Mouse (Mus musculus): ENCODE data around the gene Cnst.

The Cnst gene

DNA sequence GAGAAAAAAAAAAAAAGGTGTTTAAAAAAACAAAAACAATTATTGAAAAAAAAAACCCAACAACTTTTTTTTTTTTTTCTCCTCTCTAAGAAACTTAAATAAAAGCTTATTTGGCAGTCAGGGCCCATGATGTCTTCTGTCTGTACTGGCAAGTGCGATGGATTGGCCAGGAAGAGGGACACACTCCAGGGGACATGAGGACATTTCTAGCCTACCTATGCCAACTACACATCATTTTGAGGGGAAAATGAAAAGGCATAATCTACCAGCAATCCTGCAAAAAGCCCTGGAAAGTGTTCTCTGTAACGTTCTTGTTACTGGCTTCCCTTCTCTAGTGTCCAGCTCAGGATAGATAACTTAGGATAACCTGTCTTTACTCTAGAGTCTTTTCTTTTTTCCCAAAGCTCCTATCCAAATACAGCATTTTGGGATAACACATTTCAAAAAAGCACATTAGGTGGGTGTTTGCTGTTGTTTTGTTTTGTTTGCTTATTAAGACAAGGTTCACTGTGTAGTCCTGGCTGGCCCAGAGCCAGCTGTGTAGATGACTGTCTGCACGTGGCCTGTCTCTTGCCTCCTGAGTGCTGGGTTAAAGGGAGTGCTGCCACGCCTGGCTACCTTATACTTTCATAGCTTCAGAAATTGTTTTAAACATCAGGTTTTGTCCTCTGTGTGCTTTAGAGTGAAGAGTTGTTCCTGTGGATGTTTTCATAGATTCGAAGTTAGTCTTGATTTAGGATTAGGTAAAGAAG lies 7.2 kb downstream of the Cnst start:
- no peak for DNase-seq (ENCODE audit: low spot score in 2 of 2)

DNA sequence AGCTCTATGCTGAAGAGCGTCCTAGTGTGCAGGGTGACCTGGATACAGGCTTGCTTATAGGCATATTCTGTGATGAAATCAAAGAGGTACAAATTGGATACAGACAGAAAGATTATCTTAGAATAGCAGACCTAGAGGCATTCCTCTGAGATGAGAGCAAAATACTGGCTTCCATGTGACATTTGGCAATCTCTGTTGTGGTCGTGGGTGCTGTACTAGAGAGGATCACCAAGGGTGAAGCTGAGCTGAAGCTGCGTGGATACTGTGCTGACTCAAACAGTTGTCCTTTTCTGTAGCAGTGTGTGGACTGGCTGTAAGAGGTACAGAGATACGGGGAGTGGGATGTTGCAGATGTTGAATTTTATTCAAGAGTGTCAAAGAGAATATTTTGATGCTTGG lies 7.8 kb downstream of the Cnst start:
- DNase-seq (ENCODE audit: low spot score in 2 of 2): no peak

DNA sequence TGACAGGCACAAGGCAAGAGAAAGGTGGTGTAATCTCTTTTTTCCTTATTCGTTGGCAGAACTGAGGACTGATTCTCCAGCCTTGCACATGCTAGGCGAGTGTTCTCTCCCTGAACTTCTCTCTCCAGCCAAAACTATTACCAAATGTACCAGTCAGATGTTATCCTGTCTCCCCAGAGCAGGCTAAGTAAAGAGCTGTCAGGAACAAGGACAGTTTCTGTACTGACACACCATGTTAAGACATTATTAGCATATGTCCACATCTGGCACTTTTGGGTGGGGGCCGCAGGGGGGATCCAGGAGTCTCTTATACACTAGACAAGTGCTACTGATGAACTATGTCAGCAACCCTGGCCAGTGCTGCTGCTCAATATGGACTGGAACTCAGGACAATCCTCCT lies 10.8 kb downstream of the Cnst start:
- DNase-seq (ENCODE audit: low spot score in 2 of 2): no peak

DNA sequence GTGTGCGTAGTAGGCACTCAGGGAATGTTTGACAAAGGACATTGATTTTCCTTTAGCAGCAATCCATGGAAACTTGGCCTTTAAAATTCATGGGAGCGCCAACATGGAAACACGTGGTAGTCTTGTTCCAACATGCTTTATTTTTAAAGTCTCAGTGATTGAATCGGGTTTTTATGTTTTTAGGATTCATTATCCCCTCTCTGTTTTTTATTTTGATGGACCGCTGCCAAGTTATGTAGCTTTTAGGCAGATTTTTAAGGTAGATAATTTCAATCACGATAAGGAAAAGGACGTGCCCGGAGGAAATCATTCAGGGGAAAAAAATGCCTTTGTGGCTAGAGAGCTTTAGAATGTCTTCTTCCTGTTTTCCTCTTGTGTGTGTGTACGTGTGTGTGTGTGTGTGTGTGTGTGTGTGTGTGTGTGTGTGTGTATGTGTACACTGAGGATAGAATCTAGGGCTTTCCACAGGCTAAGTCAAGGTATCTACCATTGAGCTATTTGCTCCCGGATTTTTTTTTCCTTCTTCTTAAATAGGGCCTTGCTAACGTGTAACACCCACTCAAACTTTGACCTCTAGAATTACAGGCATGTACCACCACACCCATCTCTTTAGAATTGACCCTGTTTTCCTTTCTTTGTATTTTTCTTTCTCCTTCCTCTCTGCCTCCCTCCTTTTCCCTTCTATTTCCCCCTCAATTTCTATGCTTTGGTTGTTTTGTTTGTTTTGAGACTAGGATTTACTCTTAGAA lies 13.4 kb downstream of the Cnst start:
- no peak for DNase-seq (ENCODE audit: low spot score in 2 of 2)

DNA sequence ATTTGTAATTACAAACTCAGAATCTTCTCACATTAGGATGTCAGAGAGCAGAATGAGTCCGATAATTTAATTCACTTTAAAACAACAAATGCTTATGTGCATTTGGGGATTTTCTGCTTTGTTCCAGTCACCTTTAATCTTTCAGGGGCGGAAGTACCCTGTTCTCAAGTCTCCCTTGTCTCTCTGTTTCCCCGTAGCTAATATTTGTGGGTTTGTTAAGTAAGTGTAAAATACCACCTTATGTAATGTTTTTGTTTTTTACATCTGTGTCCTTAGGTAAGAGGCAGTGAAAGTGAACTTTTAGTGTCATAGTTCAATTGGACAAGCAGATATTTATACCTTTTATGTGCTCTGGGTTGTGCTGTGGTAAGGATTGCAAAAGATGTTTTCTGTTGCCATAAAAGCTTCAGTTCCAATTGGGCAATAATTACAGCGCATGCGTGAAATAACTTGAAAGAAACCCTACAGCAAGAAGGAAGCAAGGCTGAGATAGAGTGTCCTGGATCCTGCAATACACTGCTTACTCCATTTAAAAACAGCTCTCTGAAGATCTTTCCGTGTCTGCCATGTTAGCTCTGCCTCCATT lies 14.8 kb downstream of the Cnst start:
- DNase-seq (ENCODE audit: low spot score in 2 of 2): no peak

DNA sequence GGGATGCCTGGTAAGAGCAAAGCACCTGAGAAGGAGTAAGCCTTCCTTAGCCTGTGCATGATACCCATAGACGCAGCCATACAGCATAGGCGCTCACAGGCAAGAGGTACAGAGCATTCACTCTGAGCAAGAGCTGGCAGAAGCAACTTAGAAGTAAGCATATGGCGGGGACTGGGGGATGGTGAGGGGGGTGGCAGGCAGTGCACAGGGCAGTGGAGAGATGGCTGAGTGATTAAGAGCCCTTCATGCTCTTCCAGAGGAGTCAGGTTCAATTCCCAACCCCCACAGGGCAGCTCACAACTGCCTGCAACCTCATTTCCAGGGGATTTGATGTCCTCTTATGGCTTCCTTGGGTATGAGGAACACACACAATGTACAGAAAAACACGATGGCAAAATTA lies 17.0 kb downstream of the Cnst start:
- DNase-seq (ENCODE audit: low spot score in 2 of 2): no peak

DNA sequence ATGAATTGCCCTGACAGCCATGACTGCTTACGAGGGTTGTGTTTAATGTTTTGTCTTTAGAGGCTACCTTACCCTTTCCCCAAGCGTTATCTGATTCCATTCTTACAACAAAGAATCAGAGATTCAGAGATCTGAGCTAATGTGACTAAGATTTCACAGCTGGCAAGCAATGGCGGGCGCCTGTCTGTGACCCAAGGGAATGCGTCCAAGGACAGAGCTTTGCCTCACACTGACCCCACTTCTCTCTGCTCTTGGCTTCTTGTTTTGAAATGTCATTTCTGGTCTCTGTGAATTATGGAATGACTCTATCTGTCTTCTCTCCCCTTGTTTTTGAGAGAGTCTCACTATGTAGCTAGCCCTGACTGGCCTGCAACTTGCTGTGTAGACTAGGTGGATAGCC lies 17.8 kb downstream of the Cnst start:
- no peak for DNase-seq (ENCODE audit: low spot score in 2 of 2)

DNA sequence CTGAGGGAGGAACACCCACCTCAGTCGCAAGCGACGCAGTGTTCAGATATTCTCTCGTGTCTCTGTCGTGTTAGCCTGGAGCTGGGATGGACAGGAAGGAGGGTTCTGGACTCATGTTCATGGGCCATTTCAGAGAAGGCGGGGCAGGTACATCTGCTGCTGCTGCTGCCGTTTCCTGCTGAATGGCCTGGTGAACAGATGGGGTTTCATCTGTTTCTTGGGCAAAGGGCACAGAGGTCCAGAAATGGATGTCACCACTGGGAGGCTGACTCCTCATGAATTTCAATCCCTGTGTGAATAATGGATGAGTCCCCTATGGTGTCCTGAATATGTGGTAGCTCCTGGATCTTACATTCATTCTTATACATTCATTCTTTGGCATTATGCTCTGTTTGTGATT lies 21.4 kb downstream of the Cnst start:
- DNase-seq (ENCODE audit: low spot score in 2 of 2): no peak

DNA sequence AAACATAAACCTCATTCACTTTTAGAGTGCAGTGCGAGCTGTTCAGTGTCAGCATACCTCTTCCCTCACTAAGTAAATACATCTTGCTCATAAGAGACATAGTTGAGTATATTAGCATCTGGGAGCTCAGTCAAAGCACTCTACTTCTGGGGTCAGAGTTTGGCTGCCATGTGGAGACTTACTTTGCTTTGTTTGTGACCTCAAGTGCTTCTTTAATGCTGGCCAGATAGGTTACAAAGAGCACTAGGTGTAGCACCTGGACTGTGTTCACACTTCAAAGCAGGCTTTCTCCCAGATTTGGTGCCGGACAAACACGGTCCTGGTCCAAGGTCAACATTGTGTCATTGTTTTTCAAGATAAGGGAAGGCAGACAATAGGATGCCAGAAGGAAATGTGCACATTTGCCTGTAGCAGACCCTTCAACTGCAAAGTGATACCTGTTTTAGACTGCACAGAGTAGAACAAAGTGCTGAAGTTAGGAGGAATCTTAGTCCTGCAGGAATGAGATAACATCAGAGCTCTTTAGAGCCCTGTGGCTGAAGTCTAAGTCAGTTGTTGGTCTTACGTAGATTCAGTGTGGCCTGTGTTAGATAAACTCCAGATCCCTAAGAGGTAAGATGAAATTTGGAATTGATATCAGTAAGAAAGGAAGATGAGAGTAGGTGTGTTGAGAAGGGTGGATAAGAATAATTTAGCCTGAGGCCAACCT lies 22.7 kb downstream of the Cnst start:
- DNase-seq (ENCODE audit: low spot score in 2 of 2): no peak

DNA sequence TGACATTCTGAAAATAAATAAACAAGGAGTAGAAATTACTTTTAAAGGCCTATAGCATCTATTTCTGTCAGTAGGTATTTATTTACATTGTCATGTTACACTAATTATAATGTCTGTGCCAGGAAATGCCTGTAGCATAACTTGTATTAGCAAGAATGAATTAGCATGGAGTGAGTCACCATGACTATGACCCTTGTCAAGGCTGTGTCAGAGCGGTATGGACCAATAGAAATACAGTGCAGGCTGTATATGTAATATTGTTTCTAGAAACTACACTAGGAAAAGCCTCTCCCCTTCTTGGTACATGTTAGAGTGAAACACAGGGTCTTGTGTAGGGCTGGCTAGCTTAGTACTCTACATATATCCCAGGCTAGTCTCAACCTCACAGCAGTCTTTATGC lies 24.3 kb downstream of the Cnst start:
- no peak for DNase-seq (ENCODE audit: low spot score in 2 of 2)

DNA sequence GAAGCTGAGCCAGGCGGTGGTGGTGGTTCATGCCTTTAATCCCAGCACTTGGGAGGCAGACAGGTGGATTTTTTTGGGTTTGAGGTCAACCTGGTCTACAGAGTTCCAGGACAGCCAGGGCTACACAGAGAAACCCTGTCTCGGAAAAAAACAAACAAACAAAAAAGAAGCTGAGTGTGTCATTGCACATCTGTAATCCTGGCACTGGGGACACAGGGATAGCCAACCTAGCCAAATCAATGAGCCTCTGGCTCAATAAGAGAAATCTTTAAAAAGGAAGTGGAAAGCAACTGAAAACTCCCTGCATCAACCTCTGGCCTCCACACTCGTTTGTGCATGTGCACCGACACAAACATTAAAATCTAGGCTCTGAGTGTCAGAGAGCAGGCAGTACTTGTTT lies 25.5 kb downstream of the Cnst start:
- no peak for DNase-seq (ENCODE audit: low spot score in 2 of 2)

DNA sequence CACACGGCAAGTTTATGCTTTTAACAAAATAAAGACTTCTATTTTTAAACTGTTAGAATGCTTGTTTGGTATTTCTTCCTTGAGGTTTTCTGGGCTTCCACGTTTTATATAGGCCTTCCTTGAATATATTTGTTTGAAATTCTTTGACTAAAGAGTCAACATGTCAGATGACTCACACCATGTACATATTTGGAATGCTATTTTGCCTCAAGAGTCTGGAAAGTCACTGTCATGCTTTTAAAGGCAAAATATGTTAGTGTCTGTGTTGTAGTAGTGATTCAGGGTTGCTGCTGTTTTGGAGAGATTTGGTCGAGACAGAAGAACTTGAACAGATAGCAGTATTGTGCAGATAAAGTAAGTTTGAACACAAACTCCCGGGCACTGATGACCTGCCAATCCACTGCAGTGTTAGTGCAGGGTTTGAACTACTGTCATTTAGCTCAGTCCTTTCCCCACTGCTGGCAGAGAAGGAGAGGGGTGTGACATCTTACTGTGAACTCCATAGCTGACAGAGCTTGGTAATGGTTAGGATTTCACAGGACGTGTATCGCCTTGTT lies 27.6 kb downstream of the Cnst start:
- DNase-seq (ENCODE audit: low spot score in 2 of 2): no peak

DNA sequence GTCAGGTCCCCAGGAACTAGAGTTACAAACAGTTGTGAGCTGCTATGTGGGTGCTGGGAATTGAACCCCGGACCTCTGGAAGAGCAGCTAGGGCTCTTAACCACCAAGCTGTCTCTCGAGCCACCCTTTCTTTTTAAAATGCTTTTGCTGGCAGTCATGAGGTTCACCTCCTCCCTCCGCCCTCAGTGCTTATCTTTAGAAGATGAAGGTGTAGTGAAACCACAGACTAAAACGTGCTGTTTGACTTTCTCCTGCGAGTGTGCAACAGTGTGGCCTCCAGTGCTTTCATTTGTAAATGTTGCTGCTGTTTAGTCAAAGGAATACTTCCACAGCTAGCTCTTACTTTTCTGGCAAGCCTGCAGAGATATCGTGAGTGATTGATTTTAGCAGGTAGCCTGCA lies 32.5 kb downstream of the Cnst start:
- no peak for DNase-seq (ENCODE audit: low spot score in 2 of 2)

DNA sequence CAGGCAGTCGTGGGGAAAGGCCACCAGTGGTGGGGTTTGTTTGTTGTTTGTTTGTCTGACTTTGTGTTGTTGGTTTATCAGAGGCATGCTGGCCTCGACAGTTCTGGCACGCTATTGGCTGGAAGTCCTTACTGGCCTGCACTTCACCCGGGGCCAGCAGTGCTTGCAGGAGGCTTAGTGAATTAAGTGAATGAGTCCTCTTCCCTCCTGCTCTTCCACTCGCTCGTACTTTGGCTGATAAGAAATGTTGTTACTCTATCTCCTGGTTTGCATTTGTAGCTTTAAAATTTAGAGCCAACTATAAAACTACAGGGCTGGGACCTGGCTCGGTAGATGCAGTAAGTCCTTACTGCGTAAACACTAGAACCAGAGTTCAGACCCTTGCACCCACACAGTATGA lies 34.0 kb downstream of the Cnst start:
- no peak for DNase-seq (ENCODE audit: low spot score in 2 of 2)

DNA sequence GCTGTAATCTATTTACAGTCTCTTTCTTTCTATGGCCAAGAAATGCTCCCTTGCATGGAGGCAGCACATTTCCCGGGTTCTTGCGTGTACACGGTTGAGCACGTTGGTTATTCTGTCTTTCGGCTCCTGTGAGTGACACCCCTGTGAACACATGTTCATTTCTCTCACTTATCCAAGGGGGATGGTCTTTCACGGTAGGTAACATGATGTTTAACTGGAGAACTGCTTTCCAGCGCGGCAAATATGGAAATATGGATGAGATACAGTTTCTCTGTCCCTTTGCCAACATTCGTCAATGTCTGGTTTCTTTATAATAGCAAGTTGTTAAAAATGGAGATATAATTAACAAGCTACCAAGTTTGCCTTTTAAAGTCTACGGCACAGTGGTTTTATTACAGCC lies 35.3 kb downstream of the Cnst start:
- no peak for DNase-seq (ENCODE audit: low spot score in 2 of 2)

DNA sequence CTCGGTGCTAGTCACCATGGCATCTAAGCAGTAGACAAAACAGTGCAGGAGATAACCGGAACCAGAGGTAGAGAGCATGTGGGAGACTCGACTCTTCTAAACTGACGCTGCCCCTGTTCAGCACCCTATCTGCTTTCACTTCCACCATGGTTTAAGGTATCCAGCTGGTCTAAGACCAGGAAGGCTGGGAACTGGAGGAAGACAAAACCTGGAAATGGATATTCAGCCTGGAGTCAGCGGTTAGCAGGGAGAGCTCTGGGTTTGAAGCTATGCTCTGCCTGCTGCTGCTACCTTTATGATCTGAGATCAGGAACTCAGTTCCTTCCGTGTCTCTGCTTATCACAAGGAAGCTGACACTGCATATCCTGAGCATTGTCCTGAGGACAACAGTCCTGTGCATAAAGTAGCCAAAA lies 35.9 kb downstream of the Cnst start:
- DNase-seq (ENCODE audit: low spot score in 2 of 2): no peak

DNA sequence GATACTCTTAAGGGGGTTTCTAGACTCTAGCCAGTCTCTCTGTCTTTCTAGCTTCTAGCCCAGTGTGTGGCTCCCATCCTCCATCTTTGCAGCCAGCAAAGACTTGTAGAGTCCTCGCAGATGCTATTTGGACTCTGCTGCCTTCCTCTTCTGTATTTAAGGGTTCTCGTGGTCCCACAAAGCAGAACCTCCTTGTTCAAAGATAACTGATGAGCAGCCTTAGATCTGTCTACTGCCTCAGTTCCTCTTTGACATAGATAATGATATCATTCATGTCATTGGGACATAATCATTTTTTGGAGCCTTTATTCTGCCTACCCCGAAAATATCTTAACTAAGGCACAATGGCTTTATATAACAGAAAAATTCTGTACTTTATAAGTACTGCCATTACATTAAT lies 36.9 kb downstream of the Cnst start:
- no peak for DNase-seq (ENCODE audit: low spot score in 2 of 2)

DNA sequence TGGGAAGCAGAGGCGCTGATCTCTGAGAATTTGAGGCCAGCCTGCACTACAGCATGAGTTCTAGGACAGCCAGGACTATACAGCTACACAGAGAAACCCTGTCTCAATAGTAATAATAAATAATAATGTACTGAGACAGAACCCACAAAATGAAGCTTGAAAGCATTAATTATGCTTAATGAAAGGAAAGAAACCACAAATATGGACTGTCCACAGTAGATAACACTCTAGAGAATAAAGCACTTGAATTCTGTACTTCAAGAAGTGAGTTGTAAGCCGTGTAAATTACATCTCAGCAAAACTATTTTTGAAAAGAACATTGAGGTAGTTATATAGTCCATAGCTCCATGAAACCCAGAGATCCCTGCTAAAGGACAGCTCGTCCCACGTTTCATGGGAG lies 38.0 kb downstream of the Cnst start:
- DNase-seq (ENCODE audit: low spot score in 2 of 2): no peak

DNA sequence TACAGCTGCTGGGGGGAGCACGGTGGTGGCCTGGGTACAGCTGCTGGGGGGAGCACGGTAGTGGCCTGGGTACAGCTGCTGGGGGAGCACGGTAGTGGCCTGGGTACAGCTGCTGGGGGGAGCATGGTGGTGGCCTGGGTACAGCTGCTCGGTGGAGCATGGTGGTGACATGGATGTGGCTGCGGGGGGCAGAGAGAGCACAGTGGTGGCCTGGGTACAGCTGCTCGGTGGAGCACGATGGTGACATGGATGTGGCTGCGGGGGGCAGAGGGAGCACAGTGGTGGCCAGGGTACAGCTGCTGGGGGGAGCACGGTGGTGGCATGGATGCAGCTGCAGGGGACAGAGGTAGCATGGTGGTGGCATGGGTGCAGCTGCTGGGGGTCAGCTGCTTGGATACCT lies 39.5 kb downstream of the Cnst start:
- no peak for DNase-seq (ENCODE audit: low spot score in 2 of 2)

DNA sequence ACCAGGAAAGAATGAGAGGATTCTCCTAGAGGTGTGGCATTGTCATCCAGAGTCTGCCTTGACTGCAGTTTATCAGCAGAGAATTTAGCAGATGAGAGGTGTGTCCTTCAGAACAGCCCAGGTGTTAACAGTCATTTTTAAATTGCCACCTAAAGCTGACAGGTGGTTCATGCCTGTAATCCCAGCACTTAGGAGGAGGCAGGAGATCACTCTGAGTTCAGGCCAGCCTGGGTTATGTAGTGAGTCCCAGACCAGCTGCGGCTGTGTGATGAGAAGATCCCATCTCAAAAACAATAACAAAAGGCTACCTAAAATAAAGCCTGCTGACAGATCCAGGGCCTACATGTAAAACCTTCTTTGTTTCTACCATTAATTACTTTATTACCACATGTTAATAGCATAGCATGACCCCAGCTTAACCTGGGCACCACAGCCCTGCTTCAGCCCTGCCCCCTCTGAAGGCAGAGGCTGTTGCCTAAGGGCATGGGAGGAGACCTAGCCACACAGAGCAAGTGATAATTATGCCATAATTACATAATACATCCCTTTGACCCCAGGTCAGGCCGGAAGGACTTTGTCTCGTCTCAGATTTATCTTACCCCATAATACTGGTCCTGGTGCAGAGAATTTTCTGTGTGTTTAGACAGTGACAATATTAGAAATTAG lies 40.4 kb downstream of the Cnst start:
- DNase-seq (ENCODE audit: low spot score in 2 of 2): no peak

DNA sequence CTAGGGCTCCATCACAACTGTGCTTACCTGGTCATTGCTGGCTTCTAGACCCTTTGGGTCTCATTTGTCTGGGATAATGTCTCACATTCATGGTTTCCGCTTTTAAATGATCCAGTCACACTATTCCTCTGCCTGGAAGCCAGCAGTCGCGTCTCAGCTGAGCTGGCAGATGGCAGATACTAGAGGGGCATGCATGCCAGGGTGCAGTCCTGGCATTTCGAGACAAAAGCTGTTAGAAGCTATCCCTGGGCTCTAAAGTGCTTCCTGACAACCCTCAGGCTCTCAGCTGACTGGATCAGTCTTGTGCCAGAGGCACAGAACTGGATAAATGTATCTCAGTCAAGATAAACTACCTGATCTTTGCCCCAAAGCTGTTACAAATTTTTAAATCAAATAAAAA lies 42.1 kb downstream of the Cnst start:
- no peak for DNase-seq (ENCODE audit: low spot score in 2 of 2)

DNA sequence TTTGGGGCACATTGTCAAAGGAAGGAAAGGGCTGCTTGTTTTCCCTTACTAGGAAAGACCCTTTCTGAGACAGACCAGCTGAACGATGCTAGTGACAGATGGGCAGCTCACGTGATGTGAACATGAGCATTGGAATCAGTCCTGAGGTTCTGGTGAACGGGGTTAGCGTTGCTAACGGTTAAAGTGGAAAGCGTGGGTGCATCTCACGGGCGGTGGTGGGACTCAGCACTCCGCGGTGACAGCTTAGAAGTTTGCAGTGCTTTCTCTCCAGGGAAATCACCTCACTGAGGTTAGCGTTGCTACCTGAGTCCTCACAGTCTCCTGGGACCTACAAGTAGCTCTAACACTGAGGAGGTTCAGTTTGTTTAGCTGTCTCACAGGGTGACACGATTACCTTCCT lies 45.5 kb downstream of the Cnst start:
- DNase-seq (ENCODE audit: low spot score in 2 of 2): no peak

Data from urinary bladder, adult 18-20 months (tissue).